Mouse (Mus musculus): Measurements from ENCODE around the gene Gmcl1. TPM values are rescaled to one million over a fixed set of nuclear protein-coding genes. Genes with fewer than 3 reads are reported as not detected.

Gene Gmcl1
- polyA plus RNA-seq, 1 experiment = 6.6 TPM

DNA sequence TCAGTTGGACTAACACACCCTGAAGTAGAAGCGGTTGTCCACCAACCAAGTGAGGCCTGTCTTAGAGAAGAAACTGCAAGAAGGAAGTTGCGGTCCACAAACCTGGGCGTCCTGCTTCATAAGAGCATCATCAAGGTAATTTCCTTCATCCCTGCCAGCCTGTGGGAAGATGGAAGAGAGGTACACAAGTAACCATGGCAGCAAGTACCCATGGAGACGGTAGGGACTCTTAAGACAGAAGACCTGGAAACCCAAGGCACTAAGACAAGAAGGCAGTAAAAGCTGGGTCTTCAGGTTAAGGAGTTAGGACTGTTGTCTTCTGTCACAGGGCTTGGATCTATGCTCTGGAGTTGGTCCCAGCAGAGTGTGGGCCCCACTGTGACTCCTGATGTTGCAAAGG is 17.8 kb upstream of the Gmcl1 start:
- H3K79me3 ChIP-seq (ENCODE audit: low read depth) = no peaks in the 10 kb centered on the region
- H3K36me3 ChIP-seq (ENCODE audit: control insufficient read depth, insufficient read depth) = peaks cover 71% of the 10 kb centered on the region
- no peak overlapping the region for H3K4me3 ChIP-seq (ENCODE audit: insufficient read depth, poor library complexity, severe bottlenecking)
- H3ac ChIP-seq (ENCODE audit: control insufficient read depth, insufficient read length, low read depth) = no peak overlapping the region
- TF ChIP-seq MAX (IDR thresholded peaks at IDR 0.05) (no peak), FOSL1 (IDR thresholded peaks at IDR 0.05; ENCODE audit: insufficient read depth, low read length, poor library complexity, severe bottlenecking) (no peak), CEBPB (IDR thresholded peaks at IDR 0.05; ENCODE audit: low read depth) (no peak), MYOD1 (IDR thresholded peaks at IDR 0.05; ENCODE audit: control insufficient read depth, insufficient read length, low read depth) (no peak), USF1 (IDR thresholded peaks at IDR 0.05; ENCODE audit: low read depth) (no peak), CTCF (IDR thresholded peaks at IDR 0.05; ENCODE audit: control insufficient read depth, insufficient read depth, insufficient read length) (no peak), MYOG (IDR thresholded peaks at IDR 0.05; ENCODE audit: control insufficient read depth, extremely low read depth, insufficient read length) (no peak)
- H3K27me3 ChIP-seq (ENCODE audit: control insufficient read depth, insufficient read depth, insufficient read length) = no peaks in the 10 kb centered on the region
- H3K79me2 ChIP-seq (ENCODE audit: control insufficient read depth, insufficient read depth) = no peaks in the 10 kb centered on the region

- Histone ChIP-seq H3K79me2 (ENCODE audit: control insufficient read depth, insufficient read depth) (no peaks in the 10 kb centered on the region), H3ac (ENCODE audit: control insufficient read depth, insufficient read length, low read depth) (no peak overlapping the region), H3K79me3 (ENCODE audit: low read depth) (no peaks in the 10 kb centered on the region), H3K27me3 (ENCODE audit: control insufficient read depth, insufficient read depth, insufficient read length) (no peaks in the 10 kb centered on the region), H3K36me3 (ENCODE audit: control insufficient read depth, insufficient read depth) (peaks cover 68% of the 10 kb centered on the region), H3K4me3 (ENCODE audit: insufficient read depth, poor library complexity, severe bottlenecking) (no peak overlapping the region)
- no peak for TF ChIP-seq CTCF (IDR thresholded peaks at IDR 0.05; ENCODE audit: control insufficient read depth, insufficient read depth, insufficient read length)
- no peak for TF ChIP-seq MYOG (IDR thresholded peaks at IDR 0.05; ENCODE audit: control insufficient read depth, extremely low read depth, insufficient read length)
- no peak for TF ChIP-seq FOSL1 (IDR thresholded peaks at IDR 0.05; ENCODE audit: insufficient read depth, low read length, poor library complexity, severe bottlenecking)
- no peak for TF ChIP-seq USF1 (IDR thresholded peaks at IDR 0.05; ENCODE audit: low read depth)
- no peak for TF ChIP-seq MAX (IDR thresholded peaks at IDR 0.05)
- no peak for TF ChIP-seq MYOD1 (IDR thresholded peaks at IDR 0.05; ENCODE audit: control insufficient read depth, insufficient read length, low read depth)
- no peak for TF ChIP-seq CEBPB (IDR thresholded peaks at IDR 0.05; ENCODE audit: low read depth)
Observed at GRCm38 (mm10) chr6:86749817-86750216, 16.6 kb upstream of the Gmcl1 start.

- H3K27me3 ChIP-seq (ENCODE audit: control insufficient read depth, insufficient read depth, insufficient read length) = no peaks in the 10 kb centered on the region
- no peaks in the 10 kb centered on the region for H3K79me3 ChIP-seq (ENCODE audit: low read depth)
- TF ChIP-seq MYOD1 (IDR thresholded peaks at IDR 0.05; ENCODE audit: control insufficient read depth, insufficient read length, low read depth) = no peak
- TF ChIP-seq CEBPB (IDR thresholded peaks at IDR 0.05; ENCODE audit: low read depth) = no peak
- no peak for TF ChIP-seq MYOG (IDR thresholded peaks at IDR 0.05; ENCODE audit: control insufficient read depth, extremely low read depth, insufficient read length)
- no peak for TF ChIP-seq CTCF (IDR thresholded peaks at IDR 0.05; ENCODE audit: control insufficient read depth, insufficient read depth, insufficient read length)
- TF ChIP-seq USF1 (IDR thresholded peaks at IDR 0.05; ENCODE audit: low read depth) = no peak
- TF ChIP-seq MAX (IDR thresholded peaks at IDR 0.05) = no peak
- no peak for TF ChIP-seq FOSL1 (IDR thresholded peaks at IDR 0.05; ENCODE audit: insufficient read depth, low read length, poor library complexity, severe bottlenecking)
- H3ac ChIP-seq (ENCODE audit: control insufficient read depth, insufficient read length, low read depth) = no peak overlapping the region
- no peak overlapping the region for H3K4me3 ChIP-seq (ENCODE audit: insufficient read depth, poor library complexity, severe bottlenecking)
- no peaks in the 10 kb centered on the region for H3K79me2 ChIP-seq (ENCODE audit: control insufficient read depth, insufficient read depth)
- peaks cover 58% of the 10 kb centered on the region for H3K36me3 ChIP-seq (ENCODE audit: control insufficient read depth, insufficient read depth)
Observed at GRCm38 (mm10) chr6:86747171-86747570, 14.0 kb upstream of the Gmcl1 start.

DNA sequence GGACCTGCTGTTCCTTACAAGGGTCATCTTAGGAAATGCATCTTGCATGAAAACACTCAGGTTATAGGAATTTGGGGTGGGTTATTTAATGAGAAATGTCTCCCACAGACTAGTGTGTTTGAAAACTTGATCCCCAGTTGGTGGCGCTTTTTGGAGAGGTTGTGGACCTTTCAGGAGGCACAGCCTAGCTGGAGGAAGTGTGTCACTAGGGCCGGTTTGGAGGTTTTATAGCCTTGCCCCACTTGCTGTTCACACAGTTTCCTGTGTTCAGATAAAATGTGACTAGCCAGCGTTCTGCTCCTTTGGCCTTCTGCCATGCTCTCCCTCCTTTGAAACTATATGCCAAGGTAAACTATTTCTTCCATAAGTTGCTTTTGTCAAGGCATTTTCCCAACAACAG is 7.5 kb upstream of the Gmcl1 start:
- Histone ChIP-seq H3ac (ENCODE audit: control insufficient read depth, insufficient read length, low read depth) (no peak overlapping the region), H3K36me3 (ENCODE audit: control insufficient read depth, insufficient read depth) (peaks cover 56% of the 10 kb centered on the region), H3K4me3 (ENCODE audit: insufficient read depth, poor library complexity, severe bottlenecking) (no peak overlapping the region), H3K27me3 (ENCODE audit: control insufficient read depth, insufficient read depth, insufficient read length) (no peaks in the 10 kb centered on the region), H3K79me3 (ENCODE audit: low read depth) (no peaks in the 10 kb centered on the region), H3K79me2 (ENCODE audit: control insufficient read depth, insufficient read depth) (no peaks in the 10 kb centered on the region)
- TF ChIP-seq MYOD1 (IDR thresholded peaks at IDR 0.05; ENCODE audit: control insufficient read depth, insufficient read length, low read depth) = no peak
- no peak for TF ChIP-seq CEBPB (IDR thresholded peaks at IDR 0.05; ENCODE audit: low read depth)
- no peak for TF ChIP-seq FOSL1 (IDR thresholded peaks at IDR 0.05; ENCODE audit: insufficient read depth, low read length, poor library complexity, severe bottlenecking)
- no peak for TF ChIP-seq USF1 (IDR thresholded peaks at IDR 0.05; ENCODE audit: low read depth)
- no peak for TF ChIP-seq MAX (IDR thresholded peaks at IDR 0.05)
- no peak for TF ChIP-seq MYOG (IDR thresholded peaks at IDR 0.05; ENCODE audit: control insufficient read depth, extremely low read depth, insufficient read length)
- TF ChIP-seq CTCF (IDR thresholded peaks at IDR 0.05; ENCODE audit: control insufficient read depth, insufficient read depth, insufficient read length) = no peak

DNA sequence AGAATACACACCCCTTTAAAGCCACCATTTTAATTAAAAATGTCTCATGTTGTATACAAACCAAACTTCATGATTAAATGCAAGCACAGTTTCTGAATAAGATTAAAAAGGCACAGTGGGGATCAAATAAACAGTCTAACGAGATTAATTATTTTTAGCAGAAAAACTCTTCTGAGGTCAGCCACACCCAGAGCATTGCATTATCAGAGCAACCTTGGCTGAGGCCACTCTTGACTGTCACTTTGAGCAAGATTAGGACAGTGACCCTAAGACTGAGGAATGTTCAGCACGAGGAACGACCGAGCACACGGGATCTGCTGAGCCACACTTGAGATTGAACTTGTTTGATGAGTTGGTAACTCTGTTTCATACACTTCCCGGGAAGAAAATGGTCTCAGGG is 3.6 kb upstream of the Gmcl1 start:
- no peaks in the 10 kb centered on the region for H3K27me3 ChIP-seq (ENCODE audit: control insufficient read depth, insufficient read depth, insufficient read length)
- H3K79me3 ChIP-seq (ENCODE audit: low read depth) = peaks cover 6% of the 10 kb centered on the region
- no peak overlapping the region for H3K4me3 ChIP-seq (ENCODE audit: insufficient read depth, poor library complexity, severe bottlenecking)
- H3ac ChIP-seq (ENCODE audit: control insufficient read depth, insufficient read length, low read depth) = no peak overlapping the region
- H3K36me3 ChIP-seq (ENCODE audit: control insufficient read depth, insufficient read depth) = peaks cover 38% of the 10 kb centered on the region
- TF ChIP-seq FOSL1 (IDR thresholded peaks at IDR 0.05; ENCODE audit: insufficient read depth, low read length, poor library complexity, severe bottlenecking) = no peak
- TF ChIP-seq MAX (IDR thresholded peaks at IDR 0.05) = no peak
- no peak for TF ChIP-seq USF1 (IDR thresholded peaks at IDR 0.05; ENCODE audit: low read depth)
- no peak for TF ChIP-seq MYOD1 (IDR thresholded peaks at IDR 0.05; ENCODE audit: control insufficient read depth, insufficient read length, low read depth)
- TF ChIP-seq CTCF (IDR thresholded peaks at IDR 0.05; ENCODE audit: control insufficient read depth, insufficient read depth, insufficient read length) = no peak
- TF ChIP-seq CEBPB (IDR thresholded peaks at IDR 0.05; ENCODE audit: low read depth) = no peak
- no peak for TF ChIP-seq MYOG (IDR thresholded peaks at IDR 0.05; ENCODE audit: control insufficient read depth, extremely low read depth, insufficient read length)
- peaks cover 13% of the 10 kb centered on the region for H3K79me2 ChIP-seq (ENCODE audit: control insufficient read depth, insufficient read depth)

GRCm38 (mm10) chr6:86736313-86736712 is 3.1 kb upstream of the Gmcl1 start:
- H3ac ChIP-seq (ENCODE audit: control insufficient read depth, insufficient read length, low read depth) = no peak overlapping the region
- TF ChIP-seq MYOD1 (IDR thresholded peaks at IDR 0.05; ENCODE audit: control insufficient read depth, insufficient read length, low read depth) = no peak
- TF ChIP-seq FOSL1 (IDR thresholded peaks at IDR 0.05; ENCODE audit: insufficient read depth, low read length, poor library complexity, severe bottlenecking) = no peak
- TF ChIP-seq USF1 (IDR thresholded peaks at IDR 0.05; ENCODE audit: low read depth) = no peak
- TF ChIP-seq MYOG (IDR thresholded peaks at IDR 0.05; ENCODE audit: control insufficient read depth, extremely low read depth, insufficient read length) = no peak
- TF ChIP-seq CTCF (IDR thresholded peaks at IDR 0.05; ENCODE audit: control insufficient read depth, insufficient read depth, insufficient read length) = no peak
- no peak for TF ChIP-seq CEBPB (IDR thresholded peaks at IDR 0.05; ENCODE audit: low read depth)
- TF ChIP-seq MAX (IDR thresholded peaks at IDR 0.05) = no peak

More at GRCm38 (mm10) chr6:86736313-86736712, 3.1 kb upstream of the Gmcl1 start:
- no peaks in the 10 kb centered on the region for H3K27me3 ChIP-seq (ENCODE audit: control insufficient read depth, insufficient read depth, insufficient read length)
- H3K4me3 ChIP-seq (ENCODE audit: insufficient read depth, poor library complexity, severe bottlenecking) = no peak overlapping the region
- peaks cover 6% of the 10 kb centered on the region for H3K79me3 ChIP-seq (ENCODE audit: low read depth)
- H3K36me3 ChIP-seq (ENCODE audit: control insufficient read depth, insufficient read depth) = peaks cover 34% of the 10 kb centered on the region
- peaks cover 19% of the 10 kb centered on the region for H3K79me2 ChIP-seq (ENCODE audit: control insufficient read depth, insufficient read depth)

Measured in C2C12 (cell line).